Mouse (Mus musculus) midbrain, embryonic 13.5 days (tissue): ENCODE measurements around the gene Fpgt. TPM values are rescaled to one million over a fixed set of nuclear protein-coding genes. Genes with fewer than 3 reads are reported as not detected.

Experiments used
- ATAC-seq: fragments of 200-750 bp; cut with Nextera tagmentation; 2 replicates; pipeline ENCODE4 v1.8.0; 2017; ENCODE audit warnings: mild to moderate bottlenecking, moderate TSS enrichment, moderate library complexity
- H3K27ac ChIP-seq: fragments of 300-500 bp; sonication (generic); 2 replicates; pipeline ENCODE4 v1.5.1; 2015; ENCODE audit warnings: inconsistent platforms, mild to moderate bottlenecking, moderate library complexity
- H3K27me3 ChIP-seq: fragments of 300-500 bp; sonication (generic); 2 replicates; pipeline ENCODE4 v1.6.1; 2015; ENCODE audit warnings: mild to moderate bottlenecking, inconsistent platforms
- H3K36me3 ChIP-seq: fragments of 300-500 bp; sonication (generic); 2 replicates; pipeline ENCODE4 v1.6.1; 2015; ENCODE audit warnings: mild to moderate bottlenecking, inconsistent platforms
- H3K4me1 ChIP-seq: fragments of 300-500 bp; sonication (generic); replicated peaks from 2 replicates; pipeline ENCODE4 v1.6.1; 2015; ENCODE audit warnings: inconsistent platforms
- H3K4me2 ChIP-seq: fragments of 300-500 bp; sonication (generic); replicated peaks from 2 replicates; pipeline ENCODE4 v1.6.1; 2015; ENCODE audit warnings: moderate library complexity, mild to moderate bottlenecking, inconsistent platforms
- H3K4me3 ChIP-seq: fragments of 300-500 bp; sonication (generic); replicated peaks from 2 replicates; pipeline ENCODE4 v1.5.1; 2015; ENCODE audit warnings: mild to moderate bottlenecking, inconsistent platforms
- H3K9ac ChIP-seq: fragments of 300-500 bp; sonication (generic); replicated peaks from 2 replicates; pipeline ENCODE4 v1.6.1; 2015; ENCODE audit warnings: mild to moderate bottlenecking, inconsistent platforms
- H3K9me3 ChIP-seq: fragments of 300-500 bp; sonication (generic); 2 replicates; pipeline ENCODE4 v1.6.1; 2016; ENCODE audit warnings: mild to moderate bottlenecking, inconsistent platforms
- WGBS: fragments of 180-500 bp; shearing (Covaris S2); methylation state at CpG from one replicate; pipeline ENCODE4 v1.1.7; 2015; 5-methylcytosine and 5-hydroxymethylcytosine counted together
- polyA plus RNA-seq: library from polyadenylated mRNA; unstranded; fragments of >200 nt; fragmentation: Nextera tagmentation; extraction: Ambion mirVana; gene quantifications from 2 replicates; pipeline ENCODE4 v1.2.1, GENCODE M21; 2015

Gene Fpgt
- polyA plus RNA-seq: 20.0 and 22.2 TPM in 2 replicates

DNA sequence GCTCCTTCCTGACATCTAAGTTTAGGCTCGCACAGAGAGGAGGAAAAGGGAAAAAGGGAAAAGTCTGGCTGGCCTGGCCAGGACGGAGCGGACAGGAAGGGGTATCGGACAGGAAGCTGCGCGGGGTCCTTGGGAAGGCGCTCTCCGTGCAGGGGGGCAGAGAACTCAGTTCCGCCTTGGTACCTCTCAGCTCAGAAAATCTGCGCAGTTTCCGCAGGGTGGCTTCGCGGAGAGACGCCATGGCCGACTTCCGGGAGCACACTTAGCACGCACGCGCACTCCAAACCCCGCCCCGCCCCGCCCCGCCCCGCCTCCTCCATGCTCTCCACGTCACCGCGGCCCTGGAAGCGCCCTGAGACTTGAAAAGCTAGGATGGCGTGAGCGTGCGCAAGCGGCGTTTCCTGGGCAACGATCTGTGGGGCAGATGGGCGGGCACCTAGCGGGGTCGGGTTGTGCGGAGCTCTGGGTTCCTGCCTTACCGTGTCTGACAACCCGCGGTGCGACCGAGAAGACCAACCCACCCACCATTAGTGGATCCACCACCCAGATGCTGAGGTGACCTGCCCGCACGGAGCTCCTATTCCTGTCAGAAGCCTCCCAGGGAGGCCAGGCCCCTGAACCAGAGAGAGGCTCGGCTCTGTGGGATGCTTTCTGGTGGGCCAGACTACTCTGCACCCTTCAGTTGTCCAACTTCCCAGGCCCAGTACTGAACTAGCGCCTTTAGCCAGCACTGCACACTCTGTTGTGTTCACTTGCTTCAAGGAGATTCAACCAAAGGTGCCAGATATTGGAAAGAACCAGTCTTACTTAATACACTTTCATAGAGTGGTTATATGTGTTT, at the start of gene Fpgt, which contains the start of gene Lrriq3:
Fpgt (minus strand) TSS at position 288 of the 841 bp plus-strand sequence.
Lrriq3 (plus strand) TSS at position 319 of the 841 bp plus-strand sequence.
- Histone ChIP-seq H3K4me2 (peak within 1 kb of the TSS; percentile 59), H3K9me3 (no peaks in the 10 kb centered on the region), H3K4me3 (peak within 1 kb of the TSS; percentile 54), H3K27me3 (no peaks in the 10 kb centered on the region), H3K27ac (peak within 1 kb of the TSS; percentile 91), H3K9ac (peak within 1 kb of the TSS; percentile 76), H3K4me1 (peaks cover 10% of the 10 kb centered on the region), H3K36me3 (no peaks in the 10 kb centered on the region)
- WGBS: under 1% methylated on average over 47 of the region's 47 CpGs
- ATAC-seq: peak; percentile 99

DNA sequence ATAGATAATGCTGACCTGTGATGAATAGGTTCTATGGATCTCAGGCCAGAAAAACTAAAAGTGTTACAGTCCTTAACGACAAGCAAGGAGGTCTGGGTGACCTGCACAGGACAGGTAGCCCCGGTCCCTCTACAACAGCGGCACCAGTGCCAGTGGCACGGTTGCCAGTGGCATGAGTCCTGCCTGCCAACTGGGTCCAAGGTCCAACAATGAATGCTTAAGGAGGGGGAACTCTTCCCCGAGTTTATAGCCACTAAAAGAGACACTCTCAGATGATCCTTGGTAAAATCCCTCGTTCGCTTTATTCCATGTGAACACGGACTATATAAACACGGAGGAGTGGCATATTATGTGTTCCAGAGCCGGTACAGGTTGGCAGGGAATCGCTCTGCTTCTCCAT, 47.8 kb upstream of the Fpgt start:
- Histone ChIP-seq H3K4me2 (no peak overlapping the region), H3K4me1 (no peaks in the 10 kb centered on the region), H3K4me3 (no peak overlapping the region), H3K9ac (no peak overlapping the region), H3K36me3 (no peaks in the 10 kb centered on the region), H3K9me3 (no peaks in the 10 kb centered on the region), H3K27ac (no peak overlapping the region), H3K27me3 (no peaks in the 10 kb centered on the region)
- no peak for ATAC-seq
- 92% methylated on average over 11 of the region's 11 CpGs for WGBS

DNA sequence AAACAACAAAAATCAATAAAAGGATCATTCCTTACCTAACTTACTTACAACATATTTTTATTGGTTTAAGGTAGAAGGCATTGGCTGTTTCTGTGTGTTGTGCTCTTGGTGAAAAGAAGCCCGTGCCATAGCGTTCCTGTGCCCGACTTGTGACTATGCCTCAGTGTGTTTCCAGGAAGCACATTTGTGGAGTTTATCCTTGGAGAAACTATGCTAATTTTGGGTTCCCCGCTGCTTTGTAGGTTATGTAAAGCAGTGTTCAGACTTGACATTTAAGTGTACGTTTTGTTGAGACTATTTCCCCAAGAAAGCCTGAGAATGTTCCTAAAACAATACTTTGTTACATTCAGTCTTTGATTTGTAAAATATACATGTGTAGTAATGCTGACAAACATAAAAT, 44.5 kb upstream of the Fpgt start:
- Histone ChIP-seq H3K9ac (no peak overlapping the region), H3K9me3 (no peaks in the 10 kb centered on the region), H3K27ac (no peak overlapping the region), H3K27me3 (no peaks in the 10 kb centered on the region), H3K4me2 (no peak overlapping the region), H3K36me3 (no peaks in the 10 kb centered on the region), H3K4me3 (no peak overlapping the region), H3K4me1 (no peaks in the 10 kb centered on the region)
- ATAC-seq: no peak
- WGBS: 88% methylated on average over 5 of the region's 5 CpGs

DNA sequence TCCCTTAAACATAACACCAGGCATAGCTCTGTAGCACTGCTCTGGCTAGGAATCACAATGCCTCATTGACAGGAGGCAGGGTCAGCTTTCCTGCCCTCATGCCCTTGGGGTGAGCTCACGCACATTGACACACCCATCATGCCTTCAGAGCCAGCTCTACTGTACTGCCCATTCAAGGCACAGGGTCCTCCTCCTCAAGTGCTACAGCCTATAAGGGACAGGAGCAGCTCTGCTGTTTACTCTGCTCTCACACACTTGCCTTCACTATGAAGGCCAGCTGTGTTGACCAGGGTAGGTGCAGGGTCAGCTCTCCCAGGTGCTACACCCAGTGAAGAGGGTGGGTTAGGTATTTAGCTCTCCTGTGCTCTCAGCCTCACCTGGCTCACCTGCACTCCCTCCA, 12.8 kb upstream of the Fpgt start:
- Histone ChIP-seq H3K4me2 (no peak overlapping the region), H3K4me3 (no peak overlapping the region), H3K9me3 (no peaks in the 10 kb centered on the region), H3K36me3 (no peaks in the 10 kb centered on the region), H3K27me3 (no peaks in the 10 kb centered on the region), H3K4me1 (no peaks in the 10 kb centered on the region), H3K27ac (no peak overlapping the region), H3K9ac (no peak overlapping the region)
- peak; percentile 48; the same call in 1 of the 2 replicates for ATAC-seq
- 69% methylated on average over 1 of the region's 1 CpGs for WGBS

DNA sequence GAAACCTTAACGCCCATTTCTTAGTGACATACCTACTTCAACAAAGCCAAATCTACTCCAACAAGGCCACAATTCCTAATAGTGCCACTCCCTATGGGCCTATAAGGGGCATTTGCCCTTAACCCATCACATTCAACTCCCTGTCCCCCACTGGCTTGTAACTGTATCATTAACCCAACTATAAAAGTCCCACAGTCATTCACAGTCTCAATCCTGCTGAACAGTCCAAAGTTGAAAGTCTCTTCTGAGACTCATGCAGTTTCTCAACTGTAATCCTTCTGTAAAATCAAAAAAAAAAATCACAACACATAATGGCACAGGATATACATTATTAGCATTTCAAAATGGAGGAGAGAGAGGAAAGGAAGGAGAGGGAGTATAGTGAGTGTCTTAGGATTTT, 6.1 kb upstream of the Fpgt start:
- WGBS: 86% methylated on average over 1 of the region's 1 CpGs
- H3K9ac ChIP-seq: no peak overlapping the region
- no peak overlapping the region for H3K4me2 ChIP-seq
- no peak for ATAC-seq
- no peaks in the 10 kb centered on the region for H3K36me3 ChIP-seq
- H3K9me3 ChIP-seq: no peaks in the 10 kb centered on the region
- no peaks in the 10 kb centered on the region for H3K4me1 ChIP-seq
- no peaks in the 10 kb centered on the region for H3K27me3 ChIP-seq
- no peak overlapping the region for H3K27ac ChIP-seq
- no peak overlapping the region for H3K4me3 ChIP-seq

DNA sequence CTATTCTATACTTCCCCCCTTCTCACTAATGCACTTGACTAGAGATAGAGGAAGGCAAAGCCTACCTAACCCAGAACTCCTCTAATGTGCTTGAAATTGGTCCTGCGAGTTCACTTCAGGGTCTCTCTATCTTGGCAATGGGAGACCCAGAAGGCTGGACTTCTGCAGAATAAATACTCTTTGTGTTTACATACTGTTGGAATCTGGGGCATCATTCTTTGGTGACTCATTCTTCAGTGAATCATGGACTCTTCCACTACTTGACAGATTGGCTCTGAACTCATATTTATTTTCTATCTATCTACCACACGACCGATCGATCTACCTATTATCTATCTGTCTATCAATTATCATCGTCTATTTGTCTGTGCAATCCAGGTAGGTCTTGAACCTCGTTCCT, 1.1 kb downstream of the Fpgt start:
- no peak overlapping the region for H3K27ac ChIP-seq
- H3K4me1 ChIP-seq: peaks cover 10% of the 10 kb centered on the region
- peak overlapping the region; percentile 54 for H3K4me3 ChIP-seq
- H3K36me3 ChIP-seq: peaks cover 7% of the 10 kb centered on the region
- H3K9ac ChIP-seq: peak overlapping the region; percentile 70; the same call in 1 of the 2 replicates
- WGBS: 96% methylated on average over 6 of the region's 6 CpGs
- H3K4me2 ChIP-seq: peak overlapping the region; percentile 59
- H3K9me3 ChIP-seq: no peaks in the 10 kb centered on the region
- no peak for ATAC-seq
- no peaks in the 10 kb centered on the region for H3K27me3 ChIP-seq

DNA sequence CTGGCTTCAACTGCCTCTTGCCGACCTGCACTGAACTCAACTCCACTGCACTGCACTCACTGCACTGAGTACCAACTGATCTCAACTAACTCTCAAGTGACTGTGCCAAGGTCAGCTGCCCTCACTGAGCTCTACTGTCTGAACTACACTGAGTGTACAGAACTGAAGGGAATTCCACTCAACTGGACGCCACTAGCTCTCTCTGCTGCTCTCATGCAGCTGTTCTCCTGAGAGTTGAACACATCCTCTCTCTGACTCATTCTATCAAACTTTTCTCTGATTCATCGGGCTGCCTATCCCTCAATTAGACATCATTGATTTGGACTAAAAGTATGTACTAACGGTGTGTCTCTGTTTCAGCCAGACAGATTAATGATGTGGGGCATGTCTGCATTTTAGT, 15.3 kb downstream of the Fpgt start:
- WGBS: 85% methylated on average over 4 of the region's 4 CpGs
- Histone ChIP-seq H3K36me3 (no peaks in the 10 kb centered on the region), H3K4me1 (no peaks in the 10 kb centered on the region), H3K27me3 (no peaks in the 10 kb centered on the region), H3K4me3 (no peak overlapping the region), H3K27ac (no peak overlapping the region), H3K4me2 (no peak overlapping the region), H3K9me3 (no peaks in the 10 kb centered on the region), H3K9ac (no peak overlapping the region)
- ATAC-seq: no peak

DNA sequence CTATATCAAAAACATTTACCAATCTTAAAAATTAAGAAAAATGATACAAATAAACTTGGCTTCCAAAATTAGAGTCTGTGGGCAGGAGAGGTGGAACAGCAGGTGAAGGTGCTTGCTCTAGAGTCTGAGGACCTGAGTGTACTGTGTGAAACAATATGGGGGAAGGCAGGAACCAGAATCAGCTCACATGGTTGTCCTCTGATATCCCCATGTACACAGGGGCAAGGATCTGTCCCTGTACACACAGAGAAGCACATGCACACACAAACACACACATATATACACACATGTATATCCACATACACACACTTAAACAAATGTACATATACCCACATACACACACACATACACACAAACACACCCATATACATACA, 33.8 kb downstream of the Fpgt start:
- Histone ChIP-seq H3K4me2 (no peak overlapping the region), H3K9me3 (no peaks in the 10 kb centered on the region), H3K27ac (no peak overlapping the region), H3K27me3 (no peaks in the 10 kb centered on the region), H3K4me3 (no peak overlapping the region), H3K4me1 (no peaks in the 10 kb centered on the region), H3K9ac (no peak overlapping the region), H3K36me3 (no peaks in the 10 kb centered on the region)
- ATAC-seq: no peak

DNA sequence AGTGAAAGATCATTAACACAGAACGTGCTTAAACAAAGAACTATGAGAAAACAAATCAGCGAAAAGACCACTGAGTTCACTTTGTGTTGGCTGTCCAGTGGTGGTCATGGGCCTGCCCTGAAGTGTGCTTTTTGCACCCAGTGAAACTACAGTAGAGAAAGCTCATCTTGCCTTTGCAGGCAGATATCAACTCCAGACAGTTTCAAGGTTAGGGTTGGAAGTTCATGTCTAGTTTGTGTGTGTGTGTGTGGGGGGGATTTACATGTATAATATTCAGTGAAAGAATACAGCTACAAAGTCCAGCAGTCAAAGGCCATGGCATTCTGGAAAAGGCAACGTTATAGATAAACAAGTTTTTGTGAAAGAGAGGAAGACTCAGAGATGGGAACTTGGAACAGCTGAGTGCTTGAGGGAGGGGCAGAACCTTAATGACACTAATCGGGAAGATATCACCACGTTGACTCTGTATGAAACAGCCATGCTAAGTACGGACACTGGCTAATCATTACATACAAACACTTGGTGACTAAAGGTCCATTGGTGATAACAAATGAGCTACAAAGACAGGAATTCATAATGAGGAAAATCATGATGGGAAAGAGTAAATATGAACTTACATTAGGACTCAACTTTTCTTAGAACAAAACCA, 34.3 kb downstream of the Fpgt start:
- H3K4me2 ChIP-seq: no peak overlapping the region
- no peaks in the 10 kb centered on the region for H3K4me1 ChIP-seq
- 87% methylated on average over 6 of the region's 6 CpGs for WGBS
- H3K9ac ChIP-seq: no peak overlapping the region
- H3K4me3 ChIP-seq: no peak overlapping the region
- no peak overlapping the region for H3K27ac ChIP-seq
- ATAC-seq: no peak
- no peaks in the 10 kb centered on the region for H3K9me3 ChIP-seq
- H3K36me3 ChIP-seq: no peaks in the 10 kb centered on the region
- H3K27me3 ChIP-seq: no peaks in the 10 kb centered on the region

DNA sequence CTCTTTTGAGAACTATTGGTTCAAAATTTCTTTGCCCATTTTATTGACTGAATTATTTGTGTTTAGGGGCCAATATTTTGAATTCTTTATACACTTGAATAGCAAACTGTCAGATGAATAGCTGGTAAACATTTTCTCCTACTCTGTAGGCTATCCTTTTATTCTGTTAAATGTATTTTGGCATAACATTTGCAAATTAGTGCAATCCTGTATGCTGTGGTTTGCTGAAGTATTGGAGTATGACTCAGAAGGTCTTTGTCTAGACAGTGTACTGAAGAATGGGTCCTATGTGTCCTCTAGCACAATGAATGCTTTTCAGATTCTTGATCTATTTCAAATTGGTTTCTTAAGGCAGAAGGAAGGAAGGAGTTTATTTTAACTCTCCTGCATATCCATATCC, 35.6 kb downstream of the Fpgt start:
- no peaks in the 10 kb centered on the region for H3K27me3 ChIP-seq
- H3K36me3 ChIP-seq: no peaks in the 10 kb centered on the region
- H3K4me2 ChIP-seq: no peak overlapping the region
- no peaks in the 10 kb centered on the region for H3K4me1 ChIP-seq
- no peaks in the 10 kb centered on the region for H3K9me3 ChIP-seq
- H3K27ac ChIP-seq: no peak overlapping the region
- H3K9ac ChIP-seq: no peak overlapping the region
- ATAC-seq: no peak
- no peak overlapping the region for H3K4me3 ChIP-seq

DNA sequence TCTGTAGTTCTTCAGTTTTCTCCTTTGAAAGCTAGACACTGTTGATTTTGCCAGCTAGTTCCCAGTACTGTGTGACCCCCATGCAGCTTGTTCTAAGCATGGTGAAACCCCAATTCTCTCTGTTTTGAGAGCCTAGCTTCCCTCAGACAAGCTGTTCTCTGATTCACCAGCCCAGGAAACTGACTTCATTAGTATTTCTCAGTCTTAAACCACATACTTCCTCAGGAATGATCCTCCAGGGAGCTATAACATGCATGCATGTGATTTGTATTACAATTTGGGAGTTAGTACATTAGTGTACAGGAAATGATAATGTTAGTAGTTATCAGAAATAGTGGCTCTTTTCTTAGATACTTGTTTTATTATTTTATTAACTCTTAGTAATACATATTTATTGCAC, 36.6 kb downstream of the Fpgt start:
- no peak overlapping the region for H3K4me2 ChIP-seq
- H3K4me3 ChIP-seq: no peak overlapping the region
- H3K36me3 ChIP-seq: no peaks in the 10 kb centered on the region
- H3K27me3 ChIP-seq: no peaks in the 10 kb centered on the region
- no peak for ATAC-seq
- no peaks in the 10 kb centered on the region for H3K4me1 ChIP-seq
- H3K9ac ChIP-seq: no peak overlapping the region
- H3K27ac ChIP-seq: no peak overlapping the region
- no peaks in the 10 kb centered on the region for H3K9me3 ChIP-seq

DNA sequence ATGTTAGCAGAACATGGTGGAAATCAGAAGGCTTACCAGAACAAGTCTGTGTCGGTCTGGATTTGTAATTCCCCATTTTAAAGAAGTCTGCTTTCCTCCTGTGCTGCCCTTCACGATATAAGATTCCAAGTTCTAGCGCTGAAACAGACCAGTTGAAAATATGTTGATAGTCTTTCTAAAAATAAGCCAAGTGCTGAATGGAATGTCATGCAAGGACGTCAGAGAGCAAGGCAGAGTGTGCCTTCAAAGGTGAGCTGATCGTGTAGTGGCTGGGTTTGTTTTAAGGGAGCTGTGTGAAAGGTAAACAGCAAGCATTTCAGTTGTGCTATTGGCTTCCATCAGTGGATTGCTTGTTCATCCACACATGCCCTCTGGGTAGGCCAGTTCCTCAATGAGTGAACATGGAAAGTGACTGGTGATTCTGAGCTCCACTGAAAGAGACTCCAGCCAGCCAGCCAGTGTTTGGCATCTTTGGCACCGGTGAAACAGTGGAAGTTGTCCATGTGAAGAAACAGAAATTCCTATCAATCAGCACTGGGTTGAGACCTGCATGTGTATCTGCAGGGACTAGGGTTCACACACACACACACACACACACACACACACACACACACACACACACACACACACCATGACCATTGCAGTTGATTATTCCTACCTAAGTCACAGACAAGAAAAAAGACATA, 37.8 kb downstream of the Fpgt start, which contains the start of gene Tnni3k:
Tnni3k (minus strand) TSS at position 177 of the 686 bp plus-strand sequence.
- no peaks in the 10 kb centered on the region for H3K9me3 ChIP-seq
- H3K4me1 ChIP-seq: no peaks in the 10 kb centered on the region
- WGBS: 83% methylated on average over 6 of the region's 6 CpGs
- no peak within 1 kb of the TSS for H3K9ac ChIP-seq
- no peak within 1 kb of the TSS for H3K27ac ChIP-seq
- H3K4me3 ChIP-seq: no peak within 1 kb of the TSS
- no peaks in the 10 kb centered on the region for H3K36me3 ChIP-seq
- H3K4me2 ChIP-seq: no peak within 1 kb of the TSS
- ATAC-seq: no peak
- no peaks in the 10 kb centered on the region for H3K27me3 ChIP-seq
